Mouse (Mus musculus) stomach, postnatal 0 days (tissue): Measurements from ENCODE around the gene Ttk.

Experiments
- CTCF ChIP-seq: IDR thresholded peaks from 2 replicates; pipeline ENCODE4 v1.5.1; 2016; ENCODE audit warnings: antibody characterized with exemption, low read depth, mild to moderate bottlenecking, moderate library complexity
- EP300 ChIP-seq: optimal IDR thresholded peaks from 2 replicates; pipeline ENCODE3; 2016; ENCODE audit warnings: antibody characterized with exemption

DNA sequence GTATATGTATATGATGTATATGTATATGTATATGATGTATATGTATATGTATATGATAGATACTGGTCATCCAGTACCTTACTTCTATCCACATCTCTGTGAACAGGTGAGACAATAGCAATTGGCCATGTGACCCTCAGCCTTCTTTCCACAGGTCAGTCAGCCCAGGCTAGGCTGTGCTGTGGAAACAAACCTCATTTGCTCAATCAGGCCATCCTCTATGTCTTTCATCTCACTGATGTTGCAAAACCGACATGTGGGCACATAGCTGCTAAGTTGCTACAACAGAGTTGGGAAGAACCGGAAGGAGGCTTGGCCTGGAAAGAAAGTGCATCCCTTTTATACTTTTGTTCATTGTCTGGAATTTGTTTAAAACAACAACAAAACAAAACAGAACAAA lies 67.6 kb downstream of the Ttk start:
- TF ChIP-seq CTCF (no peak), EP300 (no peak)
